ENCODE assay signal across 8 mouse cellular contexts in the genomic region with DNA sequence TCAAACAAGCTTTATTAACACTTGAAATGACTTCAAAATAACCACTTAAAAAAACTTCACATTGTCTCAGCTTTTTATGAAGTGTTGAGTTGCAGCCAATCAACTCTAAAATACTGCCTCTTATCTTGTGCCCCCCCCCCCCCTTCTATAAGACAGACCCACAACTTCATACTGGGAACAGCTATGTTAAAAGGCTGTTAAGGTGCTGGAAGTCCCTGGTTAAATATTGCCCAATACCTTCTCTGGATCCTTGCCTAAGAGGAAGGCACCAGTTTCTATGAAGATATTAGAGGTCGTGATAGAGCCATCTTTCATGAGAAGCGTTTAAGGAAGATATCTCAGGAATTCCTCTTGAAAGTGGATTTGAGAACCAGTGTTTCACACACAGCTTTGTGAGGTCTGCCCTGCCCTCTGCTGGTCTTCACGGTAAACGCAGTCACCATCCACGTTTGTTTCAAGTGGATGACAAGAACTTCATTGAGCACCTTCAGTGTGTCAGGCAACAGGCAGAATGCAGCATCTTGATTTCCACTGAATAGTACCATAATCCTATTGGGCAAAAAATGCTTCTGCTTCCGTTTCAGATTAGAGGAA.
DNase-seq lines count a peak whose midpoint lies in the region; ATAC-seq and TF ChIP-seq lines count a peak whose summit lies in the region.

No protein-coding gene starts in this region.

- no peak overlapping the region for H3K4me2 ChIP-seq in kidney, embryonic 16.5 days (replicated peaks; ENCODE audit: low read depth, low read length)

- 0 out of 2 replicates have a peak, but pooled peaks cover 4% of the 10 kb centered on the region for H3K9me3 ChIP-seq in kidney, embryonic 16.5 days (ENCODE audit: low read length)

- TF ChIP-seq POLR2A in liver, adult 2 months (IDR thresholded peaks at IDR 0.05; ENCODE audit: extremely low read depth, insufficient read depth, low read length) = no peak

- H3K27ac ChIP-seq in kidney, embryonic 16.5 days (ENCODE audit: low read length) = no peak overlapping the region
- H3K27ac ChIP-seq in liver, adult 2 months (replicated peaks; ENCODE audit: insufficient read depth, low read depth, low read length) = no peak overlapping the region

- TF ChIP-seq CTCF in liver, adult 2 months (IDR thresholded peaks at IDR 0.05; ENCODE audit: low read depth, low read length) = peak; percentile 83

- no peak overlapping the region for H3K9ac ChIP-seq in kidney, embryonic 16.5 days (replicated peaks; ENCODE audit: low read length)
- H3K9ac ChIP-seq in liver, adult 2 months (ENCODE audit: low read depth, low read length) = no peak overlapping the region

- H3K4me1 ChIP-seq in kidney, embryonic 16.5 days (ENCODE audit: insufficient read depth, low read length) = peaks cover 6% of the 10 kb centered on the region; the same call in 1 of the 2 replicates
- H3K4me1 ChIP-seq in liver, adult 2 months (ENCODE audit: control insufficient read depth, insufficient read depth, low read length) = no peaks in the 10 kb centered on the region

- 2% methylated on average over 6 of the region's 6 CpGs for WGBS in kidney, embryonic 16.5 days
- WGBS in liver, adult 2 months = 2% methylated on average over 6 of the region's 6 CpGs

- DNase-seq in spleen, postnatal 10 days (ENCODE audit: low spot score in 2 of 2) = peak; percentile 10 to 54
- DNase-seq in spleen, postnatal 4 days (ENCODE audit: low spot score in 2 of 2) = no peak
- peak; percentile 74 for DNase-seq in cerebellum, adult 11 months
- DNase-seq in frontal cortex, adult 2 months (ENCODE audit: extremely low spot score in 1 of 2, low spot score in 1 of 2) = peak; percentile 61 to 97
- DNase-seq in liver, adult 2 months (ENCODE audit: extremely low read depth, low read depth, low spot score) = peak; percentile 53
- peak; percentile 82 for DNase-seq in urinary bladder, postnatal 14 days (ENCODE audit: low spot score)

- H3K4me3 ChIP-seq in kidney, embryonic 16.5 days (ENCODE audit: low read length) = no peak overlapping the region
- no peak overlapping the region for H3K4me3 ChIP-seq in liver, adult 2 months (ENCODE audit: insufficient read depth, low read depth, low read length)

- H3K36me3 ChIP-seq in kidney, embryonic 16.5 days (ENCODE audit: insufficient read depth, low read length) = no peaks in the 10 kb centered on the region
- no peaks in the 10 kb centered on the region for H3K36me3 ChIP-seq in liver, adult 2 months (ENCODE audit: control insufficient read depth, insufficient read depth, low read length)

- peak; percentile 54; the same call in 1 of the 2 replicates for ATAC-seq in kidney, embryonic 16.5 days (ENCODE audit: low FRiP score, low TSS enrichment)
- peak; percentile 58; the same call in 1 of the 2 replicates for ATAC-seq in neutrophil, adult 5-6 weeks (ENCODE audit: extremely low read depth, insufficient number of reproducible peaks, low FRiP score, poor library complexity, severe bottlenecking)

- H3K27me3 ChIP-seq in kidney, embryonic 16.5 days (ENCODE audit: insufficient read depth, low read length) = no peaks in the 10 kb centered on the region
- H3K27me3 ChIP-seq in liver, adult 2 months (ENCODE audit: control insufficient read depth, insufficient read depth, low read length) = no peaks in the 10 kb centered on the region; the same call in 1 of the 2 replicates

- H3K79me2 ChIP-seq in liver, adult 2 months (ENCODE audit: control insufficient read depth, insufficient read depth, low read length) = no peaks in the 10 kb centered on the region

Comparison
In these comparisons a context has a peak if more than half of its experiments do, and no peak if none do; other contexts are left out.
1. DNase-seq: peak in spleen, postnatal 10 days (2 of 2), cerebellum, adult 11 months (single experiment), frontal cortex, adult 2 months (2 of 2), liver, adult 2 months (single experiment) and urinary bladder, postnatal 14 days (single experiment); none in spleen, postnatal 4 days (0 of 2).